Mouse (Mus musculus): ENCODE data around the gene Dbt. TPM values are rescaled to one million over a fixed set of nuclear protein-coding genes. Genes with fewer than 3 reads are reported as not detected.

Gene Dbt
- polyA plus RNA-seq, 1 experiment from 2014 or later: 17.6 TPM

GRCm38 (mm10) chr3:116563095-116563492, 50.2 kb downstream of the Dbt start:
- H3K9me3 ChIP-seq (ENCODE audit: control insufficient read depth, low read length): peaks cover 3% of the 10 kb centered on the region; the same call in 1 of the 2 replicates
- ATAC-seq (ENCODE audit: low FRiP score, low TSS enrichment): no peak
- no peaks in the 10 kb centered on the region for H3K4me1 ChIP-seq (ENCODE audit: control insufficient read depth, insufficient read depth, low read length)
- H3K36me3 ChIP-seq (ENCODE audit: control insufficient read depth, insufficient read depth, low read length): no peaks in the 10 kb centered on the region
- WGBS: 84% methylated on average over 7 of the region's 7 CpGs
- H3K27ac ChIP-seq (ENCODE audit: low read depth, low read length): no peak overlapping the region
- no peak overlapping the region for H3K9ac ChIP-seq (ENCODE audit: low read depth, low read length)
- no peaks in the 10 kb centered on the region for H3K27me3 ChIP-seq (ENCODE audit: control insufficient read depth, insufficient read depth, low read length)
- no peak overlapping the region for H3K4me2 ChIP-seq (replicated peaks; ENCODE audit: low read depth, low read length)
- no peak overlapping the region for H3K4me3 ChIP-seq (ENCODE audit: low read length)

- Histone ChIP-seq H3K9ac (ENCODE audit: low read depth, low read length) (no peak overlapping the region), H3K27me3 (ENCODE audit: control insufficient read depth, insufficient read depth, low read length) (no peaks in the 10 kb centered on the region), H3K4me3 (ENCODE audit: low read length) (no peak overlapping the region), H3K4me1 (ENCODE audit: control insufficient read depth, insufficient read depth, low read length) (no peaks in the 10 kb centered on the region), H3K4me2 (replicated peaks; ENCODE audit: low read depth, low read length) (no peak overlapping the region), H3K36me3 (ENCODE audit: control insufficient read depth, insufficient read depth, low read length) (no peaks in the 10 kb centered on the region), H3K9me3 (ENCODE audit: control insufficient read depth, low read length) (peaks cover 3% of the 10 kb centered on the region; the same call in 1 of the 2 replicates), H3K27ac (ENCODE audit: low read depth, low read length) (no peak overlapping the region)
- no peak for ATAC-seq (ENCODE audit: low FRiP score, low TSS enrichment)
- WGBS: 63% methylated on average over 2 of the region's 2 CpGs
These were observed 57.8 kb downstream of the Dbt start for GRCm38 (mm10) chr3:116570628-116571027.

GRCm38 (mm10) chr3:116577286-116577685, 64.4 kb downstream of the Dbt start:
- 64% methylated on average over 3 of the region's 3 CpGs for WGBS
- Histone ChIP-seq H3K36me3 (ENCODE audit: control insufficient read depth, insufficient read depth, low read length) (peaks cover 16% of the 10 kb centered on the region), H3K4me2 (replicated peaks; ENCODE audit: low read depth, low read length) (no peak overlapping the region), H3K4me3 (ENCODE audit: low read length) (no peak overlapping the region), H3K9ac (ENCODE audit: low read depth, low read length) (no peak overlapping the region), H3K4me1 (ENCODE audit: control insufficient read depth, insufficient read depth, low read length) (no peaks in the 10 kb centered on the region), H3K9me3 (ENCODE audit: control insufficient read depth, low read length) (no peaks in the 10 kb centered on the region), H3K27me3 (ENCODE audit: control insufficient read depth, insufficient read depth, low read length) (no peaks in the 10 kb centered on the region), H3K27ac (ENCODE audit: low read depth, low read length) (no peak overlapping the region)
- no peak for ATAC-seq (ENCODE audit: low FRiP score, low TSS enrichment)

GRCm38 (mm10) chr3:116582201-116582600, 69.3 kb downstream of the Dbt start:
- no peak for ATAC-seq (ENCODE audit: low FRiP score, low TSS enrichment)
- WGBS: 93% methylated on average over 9 of the region's 9 CpGs

GRCm38 (mm10) chr3:116594076-116594727, 81.3 kb downstream of the Dbt start:
- WGBS: 2% methylated on average over 22 of the region's 22 CpGs
- ATAC-seq (ENCODE audit: low FRiP score, low TSS enrichment): peak; percentile 68
- H3K9me3 ChIP-seq (ENCODE audit: control insufficient read depth, low read length): no peaks in the 10 kb centered on the region

More at GRCm38 (mm10) chr3:116582201-116582600, 69.3 kb downstream of the Dbt start:
- Histone ChIP-seq H3K4me1 (ENCODE audit: control insufficient read depth, insufficient read depth, low read length) (no peaks in the 10 kb centered on the region), H3K36me3 (ENCODE audit: control insufficient read depth, insufficient read depth, low read length) (peaks cover 59% of the 10 kb centered on the region), H3K27ac (ENCODE audit: low read depth, low read length) (no peak overlapping the region), H3K9me3 (ENCODE audit: control insufficient read depth, low read length) (no peaks in the 10 kb centered on the region), H3K9ac (ENCODE audit: low read depth, low read length) (no peak overlapping the region), H3K4me2 (replicated peaks; ENCODE audit: low read depth, low read length) (no peak overlapping the region), H3K27me3 (ENCODE audit: control insufficient read depth, insufficient read depth, low read length) (no peaks in the 10 kb centered on the region), H3K4me3 (ENCODE audit: low read length) (no peak overlapping the region)

GRCm38 (mm10) chr3:116594728-116595602, 82.1 kb downstream of the Dbt start, which contains the start of gene Sass6:
Gene Sass6 (plus strand): TSS chr3:116594982.
- H3K27me3 ChIP-seq (ENCODE audit: control insufficient read depth, insufficient read depth, low read length): no peaks in the 10 kb centered on the region
- under 1% methylated on average over 65 of the region's 65 CpGs for WGBS
- peak within 1 kb of the TSS; percentile 75 for H3K4me2 ChIP-seq (replicated peaks; ENCODE audit: low read depth, low read length)
- peaks cover 6% of the 10 kb centered on the region; the same call in 1 of the 2 replicates for H3K4me1 ChIP-seq (ENCODE audit: control insufficient read depth, insufficient read depth, low read length)
- H3K9ac ChIP-seq (ENCODE audit: low read depth, low read length): peak within 1 kb of the TSS; percentile 78
- H3K4me3 ChIP-seq (ENCODE audit: low read length): peak within 1 kb of the TSS; percentile 64
- peaks cover 18% of the 10 kb centered on the region for H3K36me3 ChIP-seq (ENCODE audit: control insufficient read depth, insufficient read depth, low read length)
- H3K27ac ChIP-seq (ENCODE audit: low read depth, low read length): peak within 1 kb of the TSS; percentile 85
- no peaks in the 10 kb centered on the region for H3K9me3 ChIP-seq (ENCODE audit: control insufficient read depth, low read length)
- ATAC-seq (ENCODE audit: low FRiP score, low TSS enrichment): peak; percentile 98

More at GRCm38 (mm10) chr3:116594076-116594727, 81.3 kb downstream of the Dbt start:
- Histone ChIP-seq H3K9ac (ENCODE audit: low read depth, low read length) (peak overlapping the region; percentile 78), H3K27me3 (ENCODE audit: control insufficient read depth, insufficient read depth, low read length) (no peaks in the 10 kb centered on the region), H3K36me3 (ENCODE audit: control insufficient read depth, insufficient read depth, low read length) (peaks cover 26% of the 10 kb centered on the region), H3K4me3 (ENCODE audit: low read length) (peak overlapping the region; percentile 64), H3K4me1 (ENCODE audit: control insufficient read depth, insufficient read depth, low read length) (peaks cover 6% of the 10 kb centered on the region; the same call in 1 of the 2 replicates), H3K4me2 (replicated peaks; ENCODE audit: low read depth, low read length) (peak overlapping the region; percentile 75), H3K27ac (ENCODE audit: low read depth, low read length) (peak overlapping the region; percentile 85)

GRCm38 (mm10) chr3:116595603-116595991, 82.7 kb downstream of the Dbt start:
- Histone ChIP-seq H3K36me3 (ENCODE audit: control insufficient read depth, insufficient read depth, low read length) (peaks cover 12% of the 10 kb centered on the region), H3K4me2 (replicated peaks; ENCODE audit: low read depth, low read length) (peak overlapping the region; percentile 75), H3K9ac (ENCODE audit: low read depth, low read length) (peak overlapping the region; percentile 78), H3K4me3 (ENCODE audit: low read length) (peak overlapping the region; percentile 64), H3K27ac (ENCODE audit: low read depth, low read length) (no peak overlapping the region), H3K4me1 (ENCODE audit: control insufficient read depth, insufficient read depth, low read length) (peaks cover 6% of the 10 kb centered on the region; the same call in 1 of the 2 replicates), H3K27me3 (ENCODE audit: control insufficient read depth, insufficient read depth, low read length) (no peaks in the 10 kb centered on the region), H3K9me3 (ENCODE audit: control insufficient read depth, low read length) (no peaks in the 10 kb centered on the region)
- no peak for ATAC-seq (ENCODE audit: low FRiP score, low TSS enrichment)
- WGBS: 8% methylated on average over 10 of the region's 10 CpGs
